Mouse (Mus musculus) hematopoietic stem cell, adult 5-6 weeks (primary cell): ENCODE measurements around the gene Armc8. TPM values are rescaled to one million over a fixed set of nuclear protein-coding genes. Genes with fewer than 3 reads are reported as not detected.

Experiments used
- ATAC-seq, 2 experiments: fragments of 125-278 bp in 1 of 2; replicated peaks in 1 of 2; 2 replicates each; pipeline ENCODE4 v1.8.0; 2016 to 2017; ENCODE audit warnings: inconsistent platforms in 2 of 2, mild to moderate bottlenecking in 2 of 2, moderate number of reproducible peaks in 2 of 2, low read depth in 1 of 2, moderate TSS enrichment in 1 of 2; ENCODE audit not compliant: low FRiP score in 2 of 2, poor library complexity in 2 of 2, severe bottlenecking in 2 of 2, insufficient read depth in 1 of 2, low TSS enrichment in 1 of 2
- total RNA-seq: library from RNA; stranded (forward); fragments of 172-1452, 232-1000 nt; gene quantifications from 2 replicates; pipeline ENCODE4 v1.2.3, GENCODE M21; 2017

Gene Armc8
- total RNA-seq, 1 experiment from 2014 or later = 34.0 TPM

GRCm38 (mm10) chr9:99553049-99553448 lies 15.7 kb downstream of the Armc8 start:
- ATAC-seq = no peak

- no peak for ATAC-seq
These were observed 16.6 kb downstream of the Armc8 start for GRCm38 (mm10) chr9:99552068-99552467.

DNA sequence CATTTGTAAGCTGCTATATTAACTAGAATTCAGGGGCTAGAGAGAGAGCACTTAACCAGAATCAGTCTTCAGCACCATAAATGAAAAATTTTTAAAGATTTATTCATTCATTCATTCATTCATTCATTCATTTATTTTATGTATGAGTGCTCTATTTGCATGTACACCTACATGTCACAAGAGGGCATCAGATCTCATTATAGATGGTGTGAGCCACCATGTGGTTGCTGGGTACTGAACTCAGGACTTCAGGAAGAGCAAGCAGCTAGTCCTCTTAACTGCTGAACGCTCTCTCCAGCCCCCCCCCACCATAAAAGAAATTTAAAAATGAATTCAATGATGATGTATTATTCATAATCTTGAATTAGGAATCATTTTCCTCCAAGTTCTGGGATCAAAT lies 22.4 kb downstream of the Armc8 start:
- no peak for ATAC-seq

GRCm38 (mm10) chr9:99531865-99532264 lies 36.8 kb downstream of the Armc8 start:
- no peak for ATAC-seq

- ATAC-seq = no peak
These were observed 62.8 kb downstream of the Armc8 start for GRCm38 (mm10) chr9:99505875-99506274.

GRCm38 (mm10) chr9:99499336-99499735 lies 69.4 kb downstream of the Armc8 start:
- no peak; a peak in 1 of 4 replicates for ATAC-seq

GRCm38 (mm10) chr9:99492634-99493200 lies 76.0 kb downstream of the Armc8 start:
- ATAC-seq = peak; percentile 79 to 82

DNA sequence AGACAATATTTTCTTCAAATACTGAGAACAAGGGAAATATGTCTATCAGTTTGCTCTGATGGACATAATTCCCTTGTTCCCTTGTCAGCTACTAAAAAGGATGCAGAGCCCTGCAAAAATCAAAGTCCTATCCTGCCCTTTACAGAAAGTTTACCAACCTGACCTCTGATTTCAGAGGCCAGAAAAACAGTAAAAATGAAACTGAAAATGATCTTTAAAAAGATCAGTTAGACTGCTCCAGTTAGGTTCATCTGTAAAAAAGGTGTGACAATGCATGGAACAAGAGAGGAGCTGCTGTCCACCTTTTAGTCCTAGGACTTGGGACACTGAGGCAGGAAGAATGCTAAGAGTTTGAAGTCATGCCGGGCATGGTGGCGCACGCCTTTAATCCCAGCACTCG lies 77.6 kb downstream of the Armc8 start:
- no peak for ATAC-seq

DNA sequence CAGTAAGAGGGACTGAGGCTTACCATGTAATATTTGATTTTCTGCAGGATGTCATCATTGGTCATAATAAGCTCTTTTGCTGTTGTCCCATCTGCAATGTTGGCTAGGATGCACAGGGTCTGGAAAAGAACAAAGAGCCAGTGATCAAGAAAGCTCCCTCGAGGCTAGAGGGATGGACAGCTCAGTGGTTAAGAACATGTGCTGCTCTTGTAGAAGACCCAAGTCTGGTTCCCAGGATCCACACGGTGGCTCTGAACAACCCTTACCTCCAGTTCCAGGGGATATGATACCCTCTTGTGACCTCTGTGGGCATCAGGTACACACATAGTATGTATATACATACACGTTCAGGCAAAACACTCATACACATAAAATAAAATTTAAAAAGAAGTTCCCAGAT lies 80.9 kb downstream of the Armc8 start:
- no peak for ATAC-seq

DNA sequence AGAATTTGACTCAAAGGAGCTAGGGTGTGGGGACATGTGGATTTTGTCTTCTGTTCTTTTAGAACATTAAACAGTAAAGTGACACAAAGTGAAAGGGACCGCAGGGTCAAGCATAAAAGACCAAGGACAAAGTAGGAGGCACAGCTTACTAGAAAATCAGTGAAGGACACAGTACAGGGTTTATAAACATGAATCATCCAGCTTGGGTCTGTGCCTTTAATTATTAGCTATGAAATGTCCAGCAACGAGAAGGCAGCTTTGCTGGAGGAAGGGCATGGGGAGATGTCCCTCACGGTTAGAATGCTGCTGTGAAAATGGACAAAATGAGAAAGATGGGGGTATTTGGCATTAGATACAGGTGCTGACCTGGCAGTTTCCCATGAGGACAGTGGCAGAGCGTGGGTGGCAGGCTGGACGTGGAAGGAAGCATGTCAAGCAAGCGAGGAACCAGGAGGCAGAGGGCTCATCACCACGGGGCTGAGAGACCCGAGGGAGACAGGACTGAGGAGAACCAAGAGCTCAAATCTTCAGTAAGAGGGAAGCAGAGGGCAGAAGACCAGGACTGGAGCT lies 81.5 kb downstream of the Armc8 start:
- no peak for ATAC-seq

GRCm38 (mm10) chr9:99485144-99485543 lies 83.6 kb downstream of the Armc8 start:
- ATAC-seq = peak in 1 of 2 experiments; percentile 36; a peak in 1 of 4 replicates

DNA sequence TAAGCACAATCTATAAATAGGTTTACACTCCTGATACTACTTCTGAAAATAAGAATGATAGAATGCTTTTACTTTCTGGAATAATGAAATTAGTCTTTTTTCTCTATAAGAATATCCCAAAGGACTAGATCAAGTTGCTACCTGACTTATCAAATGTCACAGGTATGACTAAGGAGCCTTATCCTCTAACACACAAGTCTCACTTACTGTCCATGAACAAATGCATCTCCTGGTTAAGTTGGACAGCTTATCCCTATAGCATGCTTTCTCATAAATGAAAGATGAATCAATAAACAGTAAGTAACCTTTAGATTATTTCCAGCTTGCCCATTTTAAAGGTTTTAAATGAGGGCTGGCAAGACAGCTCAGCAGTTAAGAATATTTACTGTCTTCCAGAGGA lies 84.1 kb downstream of the Armc8 start:
- ATAC-seq = no peak

DNA sequence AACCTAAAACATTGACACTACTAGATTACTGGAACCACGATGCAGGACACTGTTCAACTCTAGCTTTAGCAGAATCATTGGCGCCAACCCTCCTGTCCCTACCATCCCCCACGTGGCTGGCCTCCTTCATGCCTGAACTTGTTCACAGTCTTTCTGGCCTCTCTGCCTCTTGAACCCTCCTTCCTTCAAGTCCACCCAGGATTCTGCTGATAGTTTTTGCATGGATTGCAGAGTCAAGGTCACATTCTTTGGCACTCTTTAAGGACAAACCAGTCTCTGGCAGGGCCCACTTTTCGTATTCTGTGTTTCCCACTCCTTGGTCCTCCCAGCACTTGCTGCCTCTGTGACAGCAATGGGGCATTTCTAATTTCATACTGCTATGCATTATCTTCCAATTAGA lies 85.5 kb downstream of the Armc8 start:
- no peak for ATAC-seq

DNA sequence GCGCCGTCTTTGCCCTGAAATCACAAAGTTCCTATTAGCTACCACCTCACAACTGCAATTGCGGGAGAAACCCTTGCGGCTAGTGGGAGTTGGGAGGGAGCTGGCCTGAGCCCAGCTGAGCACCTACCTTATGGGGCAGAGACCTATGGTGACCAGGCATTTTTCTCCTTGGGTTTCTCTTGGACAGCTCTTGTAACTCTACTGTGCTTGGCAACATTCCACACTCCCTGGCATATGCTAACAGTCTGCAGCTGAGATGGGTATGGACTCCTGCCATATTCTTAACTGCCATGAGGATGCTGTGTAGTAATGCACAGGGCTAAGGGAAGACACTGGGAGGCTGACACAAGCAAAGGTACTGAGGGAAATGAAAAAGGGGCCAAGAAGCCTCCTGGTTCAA lies 87.9 kb downstream of the Armc8 start:
- no peak for ATAC-seq

- no peak for ATAC-seq
These were observed 89.5 kb downstream of the Armc8 start for GRCm38 (mm10) chr9:99479181-99479711.

DNA sequence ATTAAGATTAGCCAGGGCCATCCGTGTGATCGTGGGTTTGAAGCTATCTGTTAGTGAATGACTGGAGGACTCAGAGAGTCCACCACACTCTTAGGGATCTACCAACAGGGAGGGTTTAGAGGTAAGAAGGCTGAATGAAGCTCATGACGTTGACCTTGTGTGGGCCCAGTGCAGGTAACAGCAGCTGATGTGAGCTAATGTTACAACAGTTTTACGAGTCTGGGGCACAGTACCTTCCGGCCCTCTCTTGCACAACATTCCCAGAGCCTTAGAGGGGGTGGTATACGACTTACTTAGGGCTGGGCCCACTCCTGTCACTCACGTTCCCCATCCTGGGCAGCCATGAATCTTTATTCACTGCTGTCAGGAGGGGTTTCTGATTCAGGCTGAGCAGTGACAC lies 97.4 kb downstream of the Armc8 start:
- no peak for ATAC-seq

- ATAC-seq = no peak
These were observed 98.2 kb downstream of the Armc8 start for GRCm38 (mm10) chr9:99470347-99471092.

GRCm38 (mm10) chr9:99469681-99470273 lies 98.9 kb downstream of the Armc8 start:
- ATAC-seq = peak in 1 of 2 experiments; percentile 35; a peak in 2 of 4 replicates
